Mouse (Mus musculus): ENCODE measurements at regions not wholly inside any gene's neighbourhood (a gene's known extent, or its start where the extent isn't known, plus 50 kb on each side); places are given as distances from the start of the nearest gene placed in this dataset.

DNA sequence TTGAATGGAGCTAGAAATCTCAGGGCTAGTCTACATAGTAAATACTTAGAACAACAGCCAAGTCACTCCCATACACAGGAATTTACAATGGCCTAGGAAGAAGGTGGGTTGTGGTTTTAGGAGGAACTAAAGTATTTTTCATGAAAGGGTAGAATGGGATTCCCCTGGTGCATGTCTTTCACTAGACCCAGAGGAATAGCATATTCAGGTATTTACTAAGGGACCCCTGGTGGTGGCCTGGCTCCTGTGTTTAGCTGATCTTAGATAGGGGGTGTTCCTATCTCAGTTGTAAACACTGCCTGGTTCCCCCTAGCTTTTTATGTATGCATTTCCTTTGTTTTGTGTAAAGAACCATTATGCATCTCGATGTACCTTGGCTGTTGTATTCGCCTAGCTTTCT, 66.4 kb upstream of the Ddhd1 start:
- TF ChIP-seq POLR2A (IDR thresholded peaks at IDR 0.05; ENCODE audit: insufficient read length, low read depth) (no peak), CEBPB (IDR thresholded peaks at IDR 0.05; ENCODE audit: insufficient read depth, poor library complexity, severe bottlenecking) (no peak), USF1 (IDR thresholded peaks at IDR 0.05; ENCODE audit: low read depth) (no peak), E2F4 (IDR thresholded peaks at IDR 0.05; ENCODE audit: insufficient read depth) (no peak), TCF12 (IDR thresholded peaks at IDR 0.05; ENCODE audit: insufficient read depth, poor library complexity, severe bottlenecking) (no peak), POLR2AphosphoS2 (IDR thresholded peaks at IDR 0.05; ENCODE audit: insufficient read length, low read depth) (no peak), MYOG (IDR thresholded peaks at IDR 0.05; ENCODE audit: control insufficient read depth in 1 of 3, insufficient read depth in 1 of 3, insufficient read length in 2 of 3, low read depth in 2 of 3) (no peak), MAX (IDR thresholded peaks at IDR 0.05; ENCODE audit: low read depth) (no peak), MYOD1 (IDR thresholded peaks at IDR 0.05; ENCODE audit: control insufficient read depth in 1 of 3, insufficient read length in 2 of 3, low read depth in 2 of 3) (no peak), TCF3 (IDR thresholded peaks at IDR 0.05; ENCODE audit: insufficient read length, low read depth) (no peak), REST (IDR thresholded peaks at IDR 0.05; ENCODE audit: insufficient read depth, insufficient read length) (no peak), SRF (IDR thresholded peaks at IDR 0.05; ENCODE audit: control insufficient read depth, insufficient read length, low read depth) (no peak)

All from myocyte (in vitro differentiated cells).